Mouse (Mus musculus) spleen, adult 2 months (tissue): ENCODE results near the gene Hesx1. TPM values are rescaled to one million over a fixed set of nuclear protein-coding genes. Genes with fewer than 3 reads are reported as not detected.

Experiments
- DNase-seq, 2 experiments: peaks; one replicate each; pipeline versions ENCODE4 v3.0.0 to v3.0.0-alpha.2; 2012 to 2021; ENCODE audit warnings: low spot score in 2 of 2, low read depth in 1 of 2
- H3K27ac ChIP-seq: fragments of 200-500 bp; 2 replicates; pipeline ENCODE4 v1.5.1; 2012; ENCODE audit warnings: low read length, inconsistent platforms; ENCODE audit not compliant: insufficient read depth
- H3K27me3 ChIP-seq: fragments of 200-500 bp; 2 replicates; pipeline ENCODE4 v1.6.1; 2012; ENCODE audit warnings: mild to moderate bottlenecking, moderate library complexity, low read length, inconsistent platforms; ENCODE audit not compliant: control insufficient read depth, insufficient read depth
- H3K36me3 ChIP-seq: fragments of 200-500 bp; 2 replicates; pipeline ENCODE4 v1.6.1; 2012; ENCODE audit warnings: mild to moderate bottlenecking, low read length, inconsistent platforms; ENCODE audit not compliant: control insufficient read depth, insufficient read depth
- H3K4me1 ChIP-seq: fragments of 200-500 bp; 2 replicates; pipeline ENCODE4 v1.6.1; 2011; ENCODE audit warnings: inconsistent platforms; ENCODE audit not compliant: control insufficient read depth, insufficient read depth, insufficient read length
- H3K4me3 ChIP-seq: fragments of 200-500 bp; 2 replicates; pipeline ENCODE4 v1.5.1; 2011; ENCODE audit warnings: mild to moderate bottlenecking, inconsistent platforms; ENCODE audit not compliant: insufficient read depth, insufficient read length; ENCODE audit errors: extremely low read depth
- CTCF ChIP-seq: fragments of 200-500 bp; IDR thresholded peaks from 2 replicates; pipeline ENCODE4 v1.5.1; 2011; ENCODE audit warnings: mild to moderate bottlenecking, inconsistent platforms; ENCODE audit not compliant: insufficient read depth, insufficient read length, insufficient replicate concordance; ENCODE audit errors: extremely low read depth
- POLR2A ChIP-seq: fragments of 200-500 bp; IDR thresholded peaks from 2 replicates; pipeline ENCODE4 v1.6.1; 2011; ENCODE audit warnings: low read depth, low read length, inconsistent platforms
- WGBS: fragments of 180-500 bp; shearing (Covaris S2); methylation state at CpG from one replicate; pipeline ENCODE4 v1.1.7; 2018; 5-methylcytosine and 5-hydroxymethylcytosine counted together
- polyA plus RNA-seq: library from polyadenylated mRNA; depleted of rRNA; stranded (reverse); fragments of >200 nt; gene quantifications from 2 replicates; pipeline ENCODE4 v1.2.3, GENCODE M21; 2012

Hesx1 gene
- polyA plus RNA-seq, 1 experiment = not detected

GRCm38 (mm10) chr14:26982150-26982530 lies 12.1 kb upstream of the Hesx1 start:
- H3K4me1 ChIP-seq = no peaks in the 10 kb centered on the region
- TF ChIP-seq CTCF (no peak), POLR2A (no peak)
- no peak overlapping the region for H3K27ac ChIP-seq
- H3K4me3 ChIP-seq = no peak overlapping the region
- no peaks in the 10 kb centered on the region for H3K27me3 ChIP-seq
- DNase-seq = no peak
- WGBS = 79% methylated on average over 5 of the region's 5 CpGs
- H3K36me3 ChIP-seq = no peaks in the 10 kb centered on the region

GRCm38 (mm10) chr14:26988694-26989093 lies 5.5 kb upstream of the Hesx1 start:
- Histone ChIP-seq H3K27me3 (no peaks in the 10 kb centered on the region), H3K4me3 (no peak overlapping the region), H3K36me3 (no peaks in the 10 kb centered on the region), H3K27ac (no peak overlapping the region), H3K4me1 (no peaks in the 10 kb centered on the region)
- peak in 1 of 2 experiments; percentile 28 for DNase-seq
- 72% methylated on average over 2 of the region's 2 CpGs for WGBS
- peak; percentile 20; the same call in 1 of the 2 replicates for TF ChIP-seq CTCF
- no peak for TF ChIP-seq POLR2A

GRCm38 (mm10) chr14:26991622-26992021 lies 2.6 kb upstream of the Hesx1 start:
- H3K36me3 ChIP-seq = no peaks in the 10 kb centered on the region
- H3K27ac ChIP-seq = no peak overlapping the region
- H3K4me1 ChIP-seq = no peaks in the 10 kb centered on the region; the same call in 1 of the 2 replicates
- TF ChIP-seq POLR2A = no peak
- TF ChIP-seq CTCF = no peak
- DNase-seq = no peak
- H3K4me3 ChIP-seq = no peak overlapping the region
- no peaks in the 10 kb centered on the region for H3K27me3 ChIP-seq
- 87% methylated on average over 18 of the region's 18 CpGs for WGBS

- no peaks in the 10 kb centered on the region for H3K36me3 ChIP-seq
- no peaks in the 10 kb centered on the region; the same call in 1 of the 2 replicates for H3K4me1 ChIP-seq
- no peak overlapping the region for H3K4me3 ChIP-seq
- TF ChIP-seq CTCF (no peak), POLR2A (no peak)
- 41% methylated on average over 3 of the region's 3 CpGs for WGBS
- no peak overlapping the region for H3K27ac ChIP-seq
- no peak for DNase-seq
- no peaks in the 10 kb centered on the region for H3K27me3 ChIP-seq
These were observed 789 bp upstream of the Hesx1 start for GRCm38 (mm10) chr14:26993427-26993826.

DNA sequence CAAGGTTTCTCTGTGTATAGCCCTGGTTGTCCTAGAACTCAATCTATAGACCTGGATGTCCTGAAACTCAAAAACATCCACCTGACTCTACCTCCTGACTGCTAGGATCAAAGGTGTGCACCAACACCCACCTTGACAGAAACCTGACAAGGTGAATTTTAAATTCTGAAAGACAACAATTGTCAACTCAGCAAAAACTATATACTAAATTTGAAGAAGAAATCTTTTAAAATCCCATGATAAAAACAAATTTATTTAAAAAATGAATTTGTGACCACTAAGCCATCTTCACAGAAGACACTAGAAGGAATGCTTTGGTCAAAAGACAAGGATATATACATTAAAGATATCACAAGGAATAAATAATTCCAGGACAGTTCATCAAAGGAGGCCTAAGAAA lies 2.0 kb downstream of the Hesx1 start:
- TF ChIP-seq CTCF (no peak), POLR2A (no peak)
- no peak for DNase-seq
- H3K36me3 ChIP-seq = no peaks in the 10 kb centered on the region
- no peak overlapping the region for H3K27ac ChIP-seq
- H3K4me1 ChIP-seq = no peaks in the 10 kb centered on the region; the same call in 1 of the 2 replicates
- H3K27me3 ChIP-seq = no peaks in the 10 kb centered on the region
- H3K4me3 ChIP-seq = no peak overlapping the region

GRCm38 (mm10) chr14:27000386-27000785 lies 6.2 kb downstream of the Hesx1 start:
- Histone ChIP-seq H3K36me3 (no peaks in the 10 kb centered on the region), H3K27ac (no peak overlapping the region)
- no peak for DNase-seq

DNA sequence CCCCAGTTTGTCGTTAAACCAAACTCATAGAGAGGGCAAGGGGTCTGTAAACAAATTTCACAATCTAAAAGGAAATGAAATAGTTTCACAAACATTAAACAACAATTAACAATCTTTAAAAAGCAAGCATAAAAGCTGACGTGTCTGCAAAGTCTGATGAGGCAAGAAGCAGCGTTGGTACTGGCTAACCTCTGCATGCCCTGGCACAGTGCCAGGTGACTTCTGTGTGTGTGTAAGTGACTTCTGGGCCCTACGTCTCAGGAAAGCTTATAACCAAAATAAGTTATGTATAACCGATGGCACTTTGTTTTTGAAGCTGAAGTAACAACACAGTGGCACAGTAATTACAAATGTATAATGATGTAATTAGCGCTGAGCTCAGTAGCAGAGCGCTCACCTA lies 10.7 kb downstream of the Hesx1 start:
- no peaks in the 10 kb centered on the region for H3K4me1 ChIP-seq
- TF ChIP-seq POLR2A (no peak), CTCF (no peak)
- no peak overlapping the region for H3K4me3 ChIP-seq
- 83% methylated on average over 7 of the region's 7 CpGs for WGBS
- H3K27me3 ChIP-seq = no peaks in the 10 kb centered on the region
- H3K36me3 ChIP-seq = no peaks in the 10 kb centered on the region
- no peak overlapping the region for H3K27ac ChIP-seq
- no peak for DNase-seq

More at GRCm38 (mm10) chr14:27000386-27000785, 6.2 kb downstream of the Hesx1 start:
- WGBS = 48% methylated on average over 11 of the region's 11 CpGs
- TF ChIP-seq CTCF (no peak), POLR2A (no peak)
- Histone ChIP-seq H3K27me3 (no peaks in the 10 kb centered on the region), H3K4me3 (no peak overlapping the region), H3K4me1 (no peaks in the 10 kb centered on the region)
